Mouse (Mus musculus) T-helper 17 cell (primary cell): ENCODE results near the gene Fkrp.

Experiments used
- in situ Hi-C, 2 experiments: fragments of 300-600 bp; cut with MboI, MseI; formaldehyde crosslinking; loops; 1 replicate in 1 of 2; 2 replicates in 1 of 2; pipeline ENCODE4 v1.15.1; 2025; ENCODE audit warnings: high pct_unique_total_duplicates in 2 of 2

Fkrp gene

GRCm38 (mm10) chr7:16794886-16795285, 21.6 kb downstream of the Fkrp start:
- in situ Hi-C loops: no loop called here

GRCm38 (mm10) chr7:16793010-16793725, 23.4 kb downstream of the Fkrp start:
- in situ Hi-C loops: no loop called here

- in situ Hi-C loops: no loop called here
Measured at GRCm38 (mm10) chr7:16792316-16792715, 24.2 kb downstream of the Fkrp start.

DNA sequence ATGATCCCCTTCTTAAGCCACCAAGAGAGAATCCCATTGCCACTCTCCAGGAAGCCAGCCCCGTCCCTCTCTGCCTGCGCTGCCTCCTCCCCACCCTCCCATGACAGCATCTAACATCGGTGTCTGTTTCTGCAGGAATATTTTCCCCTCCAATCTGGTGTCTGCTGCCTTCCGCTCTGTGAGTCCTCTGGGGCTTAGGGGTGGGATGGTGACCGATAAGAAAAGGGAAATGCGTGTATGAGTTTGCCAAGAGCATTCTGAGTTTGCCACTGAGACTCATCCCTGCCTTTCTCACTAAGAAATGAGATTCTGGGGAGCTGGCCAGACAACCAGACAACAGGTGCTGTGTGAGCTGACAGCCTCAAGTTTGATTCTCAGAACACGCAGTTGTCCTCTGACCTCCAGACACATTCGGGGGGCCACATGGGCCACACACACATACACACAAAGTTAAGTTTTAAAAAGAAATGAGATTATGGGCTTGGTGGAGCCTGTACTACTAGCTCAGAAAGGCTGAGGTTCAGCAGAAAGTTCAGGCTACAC, 30.9 kb downstream of the Fkrp start:
- in situ Hi-C loops: no loop called here

DNA sequence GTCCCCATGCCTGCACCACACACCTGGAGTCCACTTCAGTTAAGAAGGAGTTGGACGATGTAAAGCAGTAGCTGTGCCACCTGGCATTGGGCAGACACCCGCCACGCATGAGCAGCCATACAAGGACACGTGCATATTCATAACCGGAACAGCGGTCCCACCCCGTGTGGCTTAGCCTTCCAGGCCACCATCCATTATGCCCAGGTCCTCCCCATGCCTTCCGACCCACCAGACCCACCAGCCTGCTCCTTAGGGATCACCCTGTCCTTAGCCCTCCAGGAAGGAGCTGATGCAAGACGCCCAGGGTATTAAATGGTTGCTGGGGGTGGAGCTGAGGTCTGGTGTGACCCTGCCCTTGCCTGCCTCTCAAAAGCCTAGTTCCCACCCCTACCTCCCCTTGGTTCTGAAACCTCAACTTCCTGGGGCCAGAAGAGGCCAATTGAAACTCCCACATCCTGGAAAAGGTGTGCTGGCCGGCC, 32.0 kb downstream of the Fkrp start:
- in situ Hi-C loops: loop anchor here in 1 of 2 experiments (5.0 kb wide), 1 partner anchor 737 kb away; the partner anchor contains the start of gene Bicra

DNA sequence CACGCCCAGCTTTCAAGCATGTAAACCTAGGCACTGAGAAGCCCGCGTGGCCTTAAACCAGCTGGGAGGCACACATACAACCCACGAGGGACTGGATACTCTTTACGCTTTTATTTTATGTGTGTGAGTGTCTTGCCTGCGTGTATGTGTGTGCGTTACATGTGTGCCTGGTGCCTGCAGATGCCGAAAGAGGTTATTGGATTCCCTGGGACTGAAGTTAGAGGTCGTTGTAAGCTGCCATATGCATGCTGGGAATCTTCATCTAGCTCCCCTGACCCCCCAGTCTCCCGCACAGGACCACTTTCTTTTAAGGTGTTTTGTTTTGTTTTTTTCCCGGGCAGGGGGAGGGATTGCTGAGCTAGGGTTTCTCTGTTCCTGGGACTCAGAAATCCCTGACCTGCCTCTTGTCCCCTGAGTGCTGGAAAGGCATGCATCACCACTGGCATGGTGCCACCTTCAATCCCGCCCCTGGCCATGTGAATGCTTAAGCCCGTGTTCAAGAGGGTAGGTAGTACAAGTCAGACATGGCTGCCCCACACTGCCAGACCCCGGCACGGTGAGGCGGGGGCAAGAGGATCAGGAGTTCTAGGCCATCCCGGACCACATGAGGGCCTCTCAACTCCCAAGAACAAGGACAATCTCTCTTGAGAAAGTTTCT, 32.6 kb downstream of the Fkrp start:
- in situ Hi-C loops: loop anchor here in 1 of 2 experiments (5.0 kb wide), 1 partner anchor 737 kb away; the partner anchor contains the start of gene Bicra

DNA sequence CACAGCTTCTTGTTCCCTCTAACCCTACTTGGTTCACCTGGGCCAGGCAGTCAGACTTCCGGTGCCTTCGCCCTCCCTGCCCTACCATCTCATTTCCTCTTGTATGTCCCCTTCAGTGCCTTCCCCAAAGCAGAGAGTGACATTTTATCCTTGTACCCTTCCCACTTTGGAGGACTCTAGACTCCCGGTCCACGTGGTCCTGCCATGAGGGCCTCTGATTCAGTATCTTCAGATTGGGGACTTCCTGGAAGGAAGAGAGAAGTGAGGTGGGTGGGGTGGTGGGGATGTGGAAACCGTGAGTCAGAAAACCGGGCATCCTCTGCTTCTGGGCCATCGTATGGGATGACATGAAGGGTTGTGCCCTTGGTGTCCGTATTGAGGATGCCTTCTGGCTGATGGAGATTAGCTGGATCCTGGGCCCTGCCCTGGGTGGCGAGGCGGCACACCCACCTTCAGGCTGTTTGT, 33.3 kb downstream of the Fkrp start:
- in situ Hi-C loops: loop anchor here in 1 of 2 experiments (5.0 kb wide), 1 partner anchor 736 kb away; the partner anchor contains the start of gene Bicra

GRCm38 (mm10) chr7:16782555-16783125, 33.9 kb downstream of the Fkrp start:
- in situ Hi-C loops: loop anchor here in 1 of 2 experiments (5.0 kb wide), 1 partner anchor 735 kb away; the partner anchor contains the start of gene Bicra

DNA sequence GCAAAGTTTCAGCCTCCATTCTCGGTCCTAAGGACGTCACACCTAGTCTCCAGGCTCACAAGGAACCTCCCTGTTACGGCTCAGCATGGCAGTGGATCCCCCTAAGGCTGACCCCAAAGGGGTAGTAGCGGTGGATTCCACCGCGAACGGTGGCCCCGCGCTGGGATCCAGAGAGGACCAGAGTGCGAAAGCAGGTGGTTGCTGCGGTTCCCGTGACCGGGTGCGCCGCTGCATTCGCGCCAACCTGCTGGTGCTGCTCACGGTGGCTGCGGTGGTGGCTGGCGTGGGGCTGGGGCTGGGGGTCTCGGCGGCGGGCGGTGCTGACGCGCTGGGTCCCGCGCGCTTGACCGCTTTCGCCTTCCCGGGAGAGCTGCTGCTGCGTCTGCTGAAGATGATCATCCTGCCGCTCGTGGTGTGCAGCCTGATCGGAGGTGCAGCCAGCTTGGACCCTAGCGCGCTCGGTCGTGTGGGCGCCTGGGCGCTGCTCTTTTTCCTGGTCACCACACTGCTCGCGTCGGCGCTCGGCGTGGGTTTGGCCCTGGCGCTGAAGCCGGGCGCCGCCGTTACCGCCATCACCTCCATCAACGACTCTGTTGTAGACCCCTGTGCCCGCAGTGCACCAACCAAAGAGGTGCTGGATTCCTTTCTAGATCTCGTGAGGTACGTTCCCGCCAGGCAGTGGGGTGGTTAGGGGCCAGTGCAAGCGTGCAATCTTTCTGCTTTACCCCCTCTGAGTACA, 34.5 kb downstream of the Fkrp start:
- in situ Hi-C loops: loop anchor here in 1 of 2 experiments (5.0 kb wide), 1 partner anchor 735 kb away; the partner anchor contains the start of gene Bicra

DNA sequence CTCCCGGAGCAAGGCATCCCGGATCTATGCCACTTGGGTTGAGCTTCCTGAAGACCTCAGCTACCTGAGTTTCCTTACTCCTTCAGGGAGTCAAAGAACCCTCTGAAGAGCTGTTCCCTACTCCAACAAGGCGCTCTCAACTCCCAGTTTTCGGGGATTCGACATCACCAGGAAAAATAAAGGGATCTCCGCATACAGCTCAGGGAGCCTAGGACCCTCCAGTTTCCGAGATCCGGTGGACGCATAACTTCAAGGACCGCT, 35.0 kb downstream of the Fkrp start:
- in situ Hi-C loops: loop anchor here in 1 of 2 experiments (5.0 kb wide), 1 partner anchor 734 kb away; the partner anchor contains the start of gene Bicra

GRCm38 (mm10) chr7:16780825-16781554, 35.5 kb downstream of the Fkrp start, which contains the start of gene Slc1a5:
Gene Slc1a5 (plus strand): TSS chr7:16781340.
- in situ Hi-C loops: loop anchor here in 1 of 2 experiments (5.0 kb wide), 1 partner anchor 734 kb away; the partner anchor contains the start of gene Bicra

DNA sequence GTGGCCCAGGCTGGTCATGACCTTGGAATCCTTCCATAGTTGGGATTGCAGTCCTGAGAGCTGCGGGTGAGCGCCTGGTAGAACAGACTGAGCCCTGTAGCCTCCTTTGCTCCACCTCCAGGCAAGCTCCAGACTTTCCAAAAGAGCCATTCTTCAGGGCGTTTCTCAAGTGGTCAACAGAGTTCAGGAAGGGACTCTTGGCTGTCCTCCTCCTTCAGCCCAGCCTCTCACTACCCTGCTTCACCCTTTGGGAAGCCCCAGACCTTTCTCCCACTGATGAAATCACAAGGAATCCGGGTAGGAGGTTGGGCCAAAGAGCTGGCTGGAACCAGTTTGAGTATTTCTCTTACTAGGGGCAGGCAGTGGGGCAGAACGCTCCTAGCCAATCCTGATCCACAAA, 36.5 kb downstream of the Fkrp start:
- in situ Hi-C loops: loop anchor here in 1 of 2 experiments (5.0 kb wide), 1 partner anchor 733 kb away; the partner anchor contains the start of gene Bicra

DNA sequence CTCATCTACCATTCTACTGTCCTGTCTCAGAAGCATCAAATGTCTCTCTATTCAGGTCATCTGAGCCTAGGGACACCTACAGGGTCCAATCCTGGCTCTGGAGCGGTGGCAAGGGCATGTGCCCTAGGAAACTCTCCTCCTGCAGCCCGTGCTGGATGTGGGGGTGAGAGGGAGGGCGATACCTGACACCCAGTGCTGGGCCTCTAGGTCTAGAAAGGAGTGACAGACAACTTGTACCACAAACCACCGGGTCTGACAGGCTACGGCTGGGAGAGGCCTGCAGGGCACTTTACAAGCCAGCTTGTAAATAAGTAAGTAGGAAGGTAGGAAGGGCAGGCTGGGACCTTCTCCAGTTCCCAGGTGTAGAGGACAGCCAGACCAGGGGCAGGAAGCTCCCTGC, 40.6 kb downstream of the Fkrp start:
- in situ Hi-C loops: no loop called here

DNA sequence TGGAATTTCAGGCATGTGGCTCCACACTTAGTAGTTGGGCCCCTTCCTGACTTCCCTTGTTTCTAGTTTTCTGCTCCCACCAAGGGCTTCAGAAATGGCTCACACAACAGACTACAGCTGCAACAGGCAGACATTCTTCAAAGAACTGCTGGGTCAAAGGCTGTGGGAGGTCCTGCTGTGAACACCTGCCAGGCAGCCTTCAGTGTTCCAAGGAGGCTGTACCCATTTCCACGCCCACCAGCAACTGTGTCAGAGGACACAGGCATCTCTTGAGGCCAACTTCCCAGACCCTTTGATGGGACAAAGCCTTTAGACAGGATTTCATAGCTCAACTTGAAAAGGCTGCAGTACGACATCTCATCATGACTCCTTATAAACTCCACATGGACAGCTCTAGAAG, 50.1 kb downstream of the Fkrp start:
- in situ Hi-C loops: no loop called here

DNA sequence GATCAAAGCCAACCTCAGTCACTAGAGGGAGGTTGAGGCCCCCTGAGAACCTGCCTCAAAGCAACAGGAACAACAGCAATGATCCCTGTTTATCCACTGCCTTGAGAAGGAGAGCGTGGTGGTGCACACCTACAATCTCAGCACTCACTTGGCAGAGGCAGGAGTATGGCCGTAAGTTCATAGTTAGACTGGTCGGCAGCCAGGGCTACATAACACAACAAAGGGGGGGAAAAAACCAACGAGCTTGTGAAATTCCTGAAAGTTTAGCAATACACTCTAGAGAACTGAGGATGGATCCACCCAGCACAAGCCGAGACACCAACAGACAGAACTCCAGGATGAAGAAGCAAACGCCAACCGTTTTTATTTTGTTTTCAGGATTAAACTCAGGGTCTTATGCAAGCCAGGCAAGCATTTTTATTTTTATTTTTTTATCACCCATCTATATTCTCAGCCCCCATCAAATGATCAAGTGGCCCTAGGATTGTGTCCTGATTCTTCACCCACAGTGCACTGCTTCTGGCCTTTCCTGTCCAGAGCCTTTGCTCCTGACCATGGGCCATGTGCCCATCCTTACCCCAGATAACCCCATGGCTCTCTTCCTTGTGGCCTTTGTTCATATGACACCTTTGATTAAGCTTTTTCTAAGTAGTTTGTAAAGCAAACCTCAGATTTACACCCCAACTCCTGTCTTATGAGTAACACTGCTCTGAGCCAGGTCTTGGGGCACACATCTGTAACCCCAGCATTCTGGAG, 52.9 kb downstream of the Fkrp start:
- in situ Hi-C loops: no loop called here

DNA sequence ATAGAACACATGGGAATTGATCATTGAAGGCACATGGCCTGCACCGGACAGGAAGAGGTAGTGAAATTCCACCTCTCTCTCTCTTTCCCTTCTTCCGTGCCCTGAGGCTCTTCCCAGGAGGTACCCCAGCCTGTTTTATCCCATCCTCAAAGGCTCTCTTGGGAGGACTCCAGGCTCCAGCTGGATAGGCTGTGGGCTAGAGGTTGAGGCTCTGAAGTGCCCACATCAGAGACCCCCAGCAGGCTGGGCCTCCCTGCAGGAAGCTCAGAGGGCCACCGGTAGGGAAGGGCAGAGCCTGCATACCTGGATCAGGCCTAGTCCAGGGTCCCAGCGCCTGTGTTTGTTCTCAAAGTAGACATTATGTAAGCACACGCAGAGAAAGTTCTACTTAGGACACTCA, 54.9 kb downstream of the Fkrp start:
- in situ Hi-C loops: no loop called here

- in situ Hi-C loops: no loop called here
Measured at GRCm38 (mm10) chr7:16761005-16761481, 55.5 kb downstream of the Fkrp start.

GRCm38 (mm10) chr7:16760292-16760691, 56.2 kb downstream of the Fkrp start:
- in situ Hi-C loops: no loop called here
